Mouse (Mus musculus): ENCODE results near the gene Klhl22. TPM values are rescaled to one million over a fixed set of nuclear protein-coding genes. Genes with fewer than 3 reads are reported as not detected.

The Klhl22 gene
- polyA plus RNA-seq, 1 experiment: 20.0 TPM

GRCm38 (mm10) chr16:17736156-17736555 lies 23.3 kb upstream of the Klhl22 start:
- TF ChIP-seq POLR2A (IDR thresholded peaks at IDR 0.05; ENCODE audit: low read depth, low read length): no peak
- TF ChIP-seq CTCF (IDR thresholded peaks at IDR 0.05; ENCODE audit: extremely low read depth, insufficient read depth, insufficient read length, insufficient replicate concordance): no peak
- no peak overlapping the region for H3K27ac ChIP-seq (ENCODE audit: insufficient read depth, low read length)
- no peaks in the 10 kb centered on the region for H3K4me1 ChIP-seq (ENCODE audit: control insufficient read depth, insufficient read depth, insufficient read length)
- no peaks in the 10 kb centered on the region; the same call in 1 of the 2 replicates for H3K27me3 ChIP-seq (ENCODE audit: control insufficient read depth, insufficient read depth, low read length)
- H3K4me3 ChIP-seq (ENCODE audit: extremely low read depth, insufficient read depth, insufficient read length): no peak overlapping the region
- H3K36me3 ChIP-seq (ENCODE audit: control insufficient read depth, insufficient read depth, low read length): no peaks in the 10 kb centered on the region
- WGBS: 62% methylated on average over 4 of the region's 4 CpGs
- no peak for DNase-seq (ENCODE audit: low read depth in 1 of 2, low spot score in 2 of 2)

- no peaks in the 10 kb centered on the region for H3K27me3 ChIP-seq (ENCODE audit: control insufficient read depth, insufficient read depth, low read length)
- TF ChIP-seq CTCF (IDR thresholded peaks at IDR 0.05; ENCODE audit: extremely low read depth, insufficient read depth, insufficient read length, insufficient replicate concordance) (no peak), POLR2A (IDR thresholded peaks at IDR 0.05; ENCODE audit: low read depth, low read length) (no peak)
- no peak for DNase-seq (ENCODE audit: low read depth in 1 of 2, low spot score in 2 of 2)
- WGBS: 83% methylated on average over 4 of the region's 4 CpGs
- no peak overlapping the region for H3K4me3 ChIP-seq (ENCODE audit: extremely low read depth, insufficient read depth, insufficient read length)
- no peaks in the 10 kb centered on the region for H3K4me1 ChIP-seq (ENCODE audit: control insufficient read depth, insufficient read depth, insufficient read length)
- H3K36me3 ChIP-seq (ENCODE audit: control insufficient read depth, insufficient read depth, low read length): no peaks in the 10 kb centered on the region
- no peak overlapping the region for H3K27ac ChIP-seq (ENCODE audit: insufficient read depth, low read length)
These were observed 19.3 kb upstream of the Klhl22 start for GRCm38 (mm10) chr16:17740080-17740479.

GRCm38 (mm10) chr16:17742810-17743209 lies 16.6 kb upstream of the Klhl22 start:
- TF ChIP-seq POLR2A (IDR thresholded peaks at IDR 0.05; ENCODE audit: low read depth, low read length): no peak
- no peak for TF ChIP-seq CTCF (IDR thresholded peaks at IDR 0.05; ENCODE audit: extremely low read depth, insufficient read depth, insufficient read length, insufficient replicate concordance)
- 84% methylated on average over 1 of the region's 1 CpGs for WGBS
- Histone ChIP-seq H3K4me1 (ENCODE audit: control insufficient read depth, insufficient read depth, insufficient read length) (no peaks in the 10 kb centered on the region), H3K27me3 (ENCODE audit: control insufficient read depth, insufficient read depth, low read length) (no peaks in the 10 kb centered on the region), H3K36me3 (ENCODE audit: control insufficient read depth, insufficient read depth, low read length) (no peaks in the 10 kb centered on the region), H3K4me3 (ENCODE audit: extremely low read depth, insufficient read depth, insufficient read length) (no peak overlapping the region), H3K27ac (ENCODE audit: insufficient read depth, low read length) (no peak overlapping the region)
- no peak for DNase-seq (ENCODE audit: low read depth in 1 of 2, low spot score in 2 of 2)

GRCm38 (mm10) chr16:17743279-17743678 lies 16.1 kb upstream of the Klhl22 start:
- WGBS: 65% methylated on average over 4 of the region's 4 CpGs
- TF ChIP-seq CTCF (IDR thresholded peaks at IDR 0.05; ENCODE audit: extremely low read depth, insufficient read depth, insufficient read length, insufficient replicate concordance): no peak
- no peak for TF ChIP-seq POLR2A (IDR thresholded peaks at IDR 0.05; ENCODE audit: low read depth, low read length)
- Histone ChIP-seq H3K36me3 (ENCODE audit: control insufficient read depth, insufficient read depth, low read length) (no peaks in the 10 kb centered on the region), H3K4me3 (ENCODE audit: extremely low read depth, insufficient read depth, insufficient read length) (no peak overlapping the region), H3K4me1 (ENCODE audit: control insufficient read depth, insufficient read depth, insufficient read length) (no peaks in the 10 kb centered on the region), H3K27me3 (ENCODE audit: control insufficient read depth, insufficient read depth, low read length) (no peaks in the 10 kb centered on the region), H3K27ac (ENCODE audit: insufficient read depth, low read length) (no peak overlapping the region)
- DNase-seq (ENCODE audit: low read depth in 1 of 2, low spot score in 2 of 2): no peak

GRCm38 (mm10) chr16:17744536-17744935 lies 14.9 kb upstream of the Klhl22 start:
- H3K4me1 ChIP-seq (ENCODE audit: control insufficient read depth, insufficient read depth, insufficient read length): no peaks in the 10 kb centered on the region
- peak in 1 of 2 experiments; percentile 37 for DNase-seq (ENCODE audit: low read depth in 1 of 2, low spot score in 2 of 2)
- no peaks in the 10 kb centered on the region for H3K36me3 ChIP-seq (ENCODE audit: control insufficient read depth, insufficient read depth, low read length)
- H3K27ac ChIP-seq (ENCODE audit: insufficient read depth, low read length): no peak overlapping the region
- TF ChIP-seq CTCF (IDR thresholded peaks at IDR 0.05; ENCODE audit: extremely low read depth, insufficient read depth, insufficient read length, insufficient replicate concordance): peak; percentile 71; the same call in 1 of the 2 replicates
- no peak for TF ChIP-seq POLR2A (IDR thresholded peaks at IDR 0.05; ENCODE audit: low read depth, low read length)
- 27% methylated on average over 1 of the region's 1 CpGs for WGBS
- H3K27me3 ChIP-seq (ENCODE audit: control insufficient read depth, insufficient read depth, low read length): no peaks in the 10 kb centered on the region
- H3K4me3 ChIP-seq (ENCODE audit: extremely low read depth, insufficient read depth, insufficient read length): no peak overlapping the region

GRCm38 (mm10) chr16:17745067-17745466 lies 14.4 kb upstream of the Klhl22 start:
- H3K4me1 ChIP-seq (ENCODE audit: control insufficient read depth, insufficient read depth, insufficient read length): no peaks in the 10 kb centered on the region
- H3K27ac ChIP-seq (ENCODE audit: insufficient read depth, low read length): no peak overlapping the region
- TF ChIP-seq CTCF (IDR thresholded peaks at IDR 0.05; ENCODE audit: extremely low read depth, insufficient read depth, insufficient read length, insufficient replicate concordance): no peak
- no peak for TF ChIP-seq POLR2A (IDR thresholded peaks at IDR 0.05; ENCODE audit: low read depth, low read length)
- H3K27me3 ChIP-seq (ENCODE audit: control insufficient read depth, insufficient read depth, low read length): no peaks in the 10 kb centered on the region
- no peak overlapping the region for H3K4me3 ChIP-seq (ENCODE audit: extremely low read depth, insufficient read depth, insufficient read length)
- no peak for DNase-seq (ENCODE audit: low read depth in 1 of 2, low spot score in 2 of 2)
- no peaks in the 10 kb centered on the region for H3K36me3 ChIP-seq (ENCODE audit: control insufficient read depth, insufficient read depth, low read length)
- WGBS: 86% methylated on average over 2 of the region's 2 CpGs

- no peaks in the 10 kb centered on the region for H3K27me3 ChIP-seq (ENCODE audit: control insufficient read depth, insufficient read depth, low read length)
- 57% methylated on average over 3 of the region's 3 CpGs for WGBS
- no peak overlapping the region for H3K27ac ChIP-seq (ENCODE audit: insufficient read depth, low read length)
These were observed 6.4 kb upstream of the Klhl22 start for GRCm38 (mm10) chr16:17753001-17753400.

More at GRCm38 (mm10) chr16:17753001-17753400, 6.4 kb upstream of the Klhl22 start:
- no peak overlapping the region for H3K4me3 ChIP-seq (ENCODE audit: extremely low read depth, insufficient read depth, insufficient read length)
- no peaks in the 10 kb centered on the region for H3K36me3 ChIP-seq (ENCODE audit: control insufficient read depth, insufficient read depth, low read length)
- no peak for DNase-seq (ENCODE audit: low read depth in 1 of 2, low spot score in 2 of 2)
- no peaks in the 10 kb centered on the region for H3K4me1 ChIP-seq (ENCODE audit: control insufficient read depth, insufficient read depth, insufficient read length)
- no peak for TF ChIP-seq POLR2A (IDR thresholded peaks at IDR 0.05; ENCODE audit: low read depth, low read length)
- TF ChIP-seq CTCF (IDR thresholded peaks at IDR 0.05; ENCODE audit: extremely low read depth, insufficient read depth, insufficient read length, insufficient replicate concordance): no peak

Data from spleen, adult 2 months (tissue).